Mouse (Mus musculus) B cell, adult 62 days (primary cell): ENCODE measurements around the gene Tek. TPM values are rescaled to one million over a fixed set of nuclear protein-coding genes. Genes with fewer than 3 reads are reported as not detected.

ENCODE experiments used
- total RNA-seq: library from RNA; stranded (reverse); gene quantifications from 4 replicates; pipeline ENCODE4 v1.2.4, GENCODE M21; 2023

The Tek gene
- total RNA-seq: not detected in 4 replicates

DNA sequence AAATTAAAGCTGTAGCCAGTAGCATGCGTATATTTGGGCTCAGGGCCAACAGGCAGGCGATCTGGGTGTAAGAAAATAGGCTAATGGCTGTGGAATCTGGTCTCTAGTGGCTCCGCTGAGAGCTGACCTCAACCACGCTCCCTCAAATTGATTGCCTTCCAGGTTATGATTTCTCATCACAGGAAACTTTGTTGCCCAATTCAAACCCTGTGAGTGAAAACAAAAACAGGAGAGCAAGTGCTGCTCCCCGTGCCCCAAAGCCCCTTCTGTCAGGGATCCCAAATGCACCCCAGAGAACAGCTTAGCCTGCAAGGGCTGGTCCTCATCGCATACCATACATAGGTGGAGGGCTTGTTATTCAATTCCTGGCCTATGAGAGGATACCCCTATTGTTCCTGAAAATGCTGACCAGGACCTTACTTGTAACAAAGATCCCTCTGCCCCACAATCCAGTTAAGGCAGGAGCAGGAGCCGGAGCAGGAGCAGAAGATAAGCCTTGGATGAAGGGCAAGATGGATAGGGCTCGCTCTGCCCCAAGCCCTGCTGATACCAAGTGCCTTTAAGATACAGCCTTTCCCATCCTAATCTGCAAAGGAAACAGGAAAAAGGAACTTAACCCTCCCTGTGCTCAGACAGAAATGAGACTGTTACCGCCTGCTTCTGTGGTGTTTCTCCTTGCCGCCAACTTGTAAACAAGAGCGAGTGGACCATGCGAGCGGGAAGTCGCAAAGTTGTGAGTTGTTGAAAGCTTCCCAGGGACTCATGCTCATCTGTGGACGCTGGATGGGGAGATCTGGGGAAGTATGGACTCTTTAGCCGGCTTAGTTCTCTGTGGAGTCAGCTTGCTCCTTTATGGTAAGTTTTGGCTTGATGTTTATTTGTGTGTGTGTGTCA is at the start of gene Tek:
Tek (plus strand) TSS at position 452 of the 894 bp plus-strand sequence.

Other genes with a start within 250 kb of the Tek start
- not detected in 4 replicates for gene Gm10306, start 182.7 kb upstream of the Tek start, total RNA-seq
- 10.4 to 14.7 TPM (median 12.4 TPM) in 4 replicates for gene Caap1, start 182.5 kb upstream of the Tek start, total RNA-seq
- 41.5 to 54.3 TPM (median 50.3 TPM) in 4 replicates for gene Plaa, start 136.0 kb upstream of the Tek start, total RNA-seq
- 3.8 to 5.5 TPM (median 4.9 TPM) in 4 replicates for gene Ift74, start 124.8 kb upstream of the Tek start, total RNA-seq
- gene Lrrc19, start 89.1 kb upstream of the Tek start, total RNA-seq: not detected in 4 replicates
- gene Eqtn, start 189.6 kb downstream of the Tek start, total RNA-seq: 0.52 to 1.1 TPM (median 0.85 TPM) in 3 of 4 replicates, not detected in the other
- gene Mysm1, start 239.8 kb downstream of the Tek start, total RNA-seq: 66.2 to 76.9 TPM (median 73.3 TPM) in 4 replicates